Mouse (Mus musculus) lung, adult 2 months (tissue): Measurements from ENCODE around the gene Pgam1.

Experiments used
- CTCF ChIP-seq: fragments of 200-500 bp; IDR thresholded peaks from 2 replicates; pipeline ENCODE4 v1.5.1; 2011; ENCODE audit warnings: mild to moderate bottlenecking, low read length, control low read depth; ENCODE audit not compliant: insufficient read depth
- POLR2A ChIP-seq: fragments of 200-500 bp; IDR thresholded peaks from 2 replicates; pipeline ENCODE4 v1.6.1; 2011; ENCODE audit warnings: low read depth, mild to moderate bottlenecking, control low read depth, low read length, borderline replicate concordance; ENCODE audit errors: extremely low read depth

GRCm38 (mm10) chr19:41908736-41909135 lies 3.0 kb upstream of the Pgam1 start:
- no peak for TF ChIP-seq POLR2A
- TF ChIP-seq CTCF, result no peak
